Mouse (Mus musculus) midbrain, postnatal 0 days (tissue): Measurements from ENCODE around the gene Hist1h2bg. TPM values are rescaled to one million over a fixed set of nuclear protein-coding genes. Genes with fewer than 3 reads are reported as not detected.
"Not testable (repeated sequence)": the region's sequence is repeated elsewhere in the genome, so short reads cannot be mapped to it uniquely, and the experiment has no call there.

Experiments
- ATAC-seq: fragments of 200-750 bp; cut with Nextera tagmentation; 2 replicates; pipeline ENCODE4 v1.8.0; 2017; ENCODE audit warnings: moderate number of reproducible peaks, mild to moderate bottlenecking, moderate TSS enrichment, moderate library complexity; ENCODE audit not compliant: low FRiP score
- DNase-seq: peaks from one replicate; pipeline ENCODE4 v3.0.0-alpha.2; 2015; ENCODE audit warnings: low spot score
- H3K27ac ChIP-seq: fragments of 300-500 bp; sonication (generic); 2 replicates; pipeline ENCODE4 v1.5.1; 2014; ENCODE audit warnings: low read depth, mild to moderate bottlenecking, low read length, mixed read lengths
- H3K27me3 ChIP-seq: fragments of 300-500 bp; sonication (generic); 2 replicates; pipeline ENCODE4 v1.6.1; 2014; ENCODE audit warnings: low read length, control low read depth, mixed read lengths; ENCODE audit not compliant: insufficient read depth
- H3K36me3 ChIP-seq: fragments of 300-500 bp; sonication (generic); 2 replicates; pipeline ENCODE4 v1.6.1; 2014; ENCODE audit warnings: low read length, control low read depth, mixed read lengths; ENCODE audit not compliant: insufficient read depth
- H3K4me1 ChIP-seq: fragments of 300-500 bp; sonication (generic); 2 replicates; pipeline ENCODE4 v1.6.1; 2014; ENCODE audit warnings: mild to moderate bottlenecking, control low read depth, antibody characterized with exemption, low read length, mixed read lengths; ENCODE audit not compliant: insufficient read depth
- H3K4me2 ChIP-seq: fragments of 300-500 bp; sonication (generic); 2 replicates; pipeline ENCODE4 v1.6.1; 2014; ENCODE audit warnings: low read depth, mild to moderate bottlenecking, low read length, mixed read lengths; ENCODE audit not compliant: poor library complexity, severe bottlenecking
- H3K4me3 ChIP-seq: fragments of 300-500 bp; sonication (generic); 2 replicates; pipeline ENCODE4 v1.5.1; 2014; ENCODE audit warnings: low read depth, mild to moderate bottlenecking, low read length, moderate library complexity
- H3K9ac ChIP-seq: fragments of 300-500 bp; sonication (generic); replicated peaks from 2 replicates; pipeline ENCODE4 v1.6.1; 2014; ENCODE audit warnings: mild to moderate bottlenecking, low read length, moderate library complexity, mixed read lengths; ENCODE audit not compliant: poor library complexity, severe bottlenecking
- H3K9me3 ChIP-seq: fragments of 300-500 bp; sonication (generic); 2 replicates; pipeline ENCODE4 v1.6.1; 2016; ENCODE audit warnings: low read length, control low read depth
- CTCF ChIP-seq: IDR thresholded peaks from 2 replicates; pipeline ENCODE4 v1.5.1; 2016; ENCODE audit warnings: antibody characterized with exemption, mild to moderate bottlenecking
- whole genome bisulfite sequencing: fragments of 180-500 bp; shearing (Covaris S2); extraction: QIAGEN DNeasy Blood & Tissue Kit; methylation state at CpG from one replicate; pipeline ENCODE4 v1.1.7; 2014; 5-methylcytosine and 5-hydroxymethylcytosine counted together
- polyA plus RNA-seq: library from polyadenylated mRNA; unstranded; fragments of >200 nt; fragmentation: Nextera tagmentation; extraction: Ambion mirVana; gene quantifications from 2 replicates; pipeline ENCODE4 v1.2.1, GENCODE M21; 2015
- total RNA-seq: library from RNA; depleted of rRNA; stranded (reverse); fragments of >200 nt; gene quantifications from 2 replicates; pipeline ENCODE4 v1.2.3, GENCODE M21; 2014

Hist1h2bg gene
- total and polyA plus RNA-seq, 2 experiments from 2014 or later: 2.8 to 572 TPM

DNA sequence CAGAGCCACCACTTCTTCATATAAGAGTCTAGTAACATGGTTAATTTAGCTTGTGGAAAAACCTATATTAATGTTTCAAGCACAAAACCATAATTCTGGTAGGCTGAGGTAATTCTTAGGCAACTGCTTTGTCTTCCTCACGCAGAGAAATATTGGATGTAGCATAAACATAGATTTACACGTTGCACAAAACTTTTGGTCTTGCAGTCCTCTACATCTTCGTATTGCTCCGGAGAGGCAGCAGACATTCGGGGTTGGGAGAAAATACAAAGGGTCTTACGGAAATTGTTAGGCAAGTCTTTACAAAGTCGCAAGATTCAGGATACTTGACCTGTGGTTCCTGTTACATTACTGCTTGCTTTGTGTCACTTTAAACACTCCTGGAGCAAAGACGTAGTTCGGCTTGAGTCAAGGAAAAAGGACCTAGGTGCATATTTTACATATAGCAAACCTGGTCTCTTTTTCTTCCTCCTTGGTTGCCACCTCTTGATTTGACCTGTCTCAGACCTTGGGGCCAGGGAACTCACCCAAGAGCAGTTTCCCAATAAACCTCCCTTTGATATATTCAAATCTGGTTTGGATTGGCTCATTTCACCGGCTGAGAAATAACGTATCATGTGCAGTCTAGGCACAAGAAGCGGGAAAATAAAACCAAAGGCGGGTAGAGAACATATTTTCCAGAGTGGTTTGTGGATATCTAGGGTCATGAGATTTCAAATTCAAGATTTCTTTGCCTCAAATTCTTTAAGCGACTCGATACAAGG is 36.6 kb upstream of the Hist1h2bg start:
- peak overlapping the region; percentile 46 for H3K4me3 ChIP-seq
- no peak for TF ChIP-seq CTCF
- H3K27me3 ChIP-seq: no peaks in the 10 kb centered on the region
- peak overlapping the region; percentile 69 for H3K4me2 ChIP-seq
- no peak overlapping the region for H3K9ac ChIP-seq
- no peaks in the 10 kb centered on the region for H3K9me3 ChIP-seq
- ATAC-seq: no peak
- DNase-seq: no peak
- H3K36me3 ChIP-seq: no peaks in the 10 kb centered on the region
- WGBS: under 1% methylated on average over 15 of the region's 15 CpGs
- no peak overlapping the region for H3K27ac ChIP-seq
- H3K4me1 ChIP-seq: peaks cover 10% of the 10 kb centered on the region

DNA sequence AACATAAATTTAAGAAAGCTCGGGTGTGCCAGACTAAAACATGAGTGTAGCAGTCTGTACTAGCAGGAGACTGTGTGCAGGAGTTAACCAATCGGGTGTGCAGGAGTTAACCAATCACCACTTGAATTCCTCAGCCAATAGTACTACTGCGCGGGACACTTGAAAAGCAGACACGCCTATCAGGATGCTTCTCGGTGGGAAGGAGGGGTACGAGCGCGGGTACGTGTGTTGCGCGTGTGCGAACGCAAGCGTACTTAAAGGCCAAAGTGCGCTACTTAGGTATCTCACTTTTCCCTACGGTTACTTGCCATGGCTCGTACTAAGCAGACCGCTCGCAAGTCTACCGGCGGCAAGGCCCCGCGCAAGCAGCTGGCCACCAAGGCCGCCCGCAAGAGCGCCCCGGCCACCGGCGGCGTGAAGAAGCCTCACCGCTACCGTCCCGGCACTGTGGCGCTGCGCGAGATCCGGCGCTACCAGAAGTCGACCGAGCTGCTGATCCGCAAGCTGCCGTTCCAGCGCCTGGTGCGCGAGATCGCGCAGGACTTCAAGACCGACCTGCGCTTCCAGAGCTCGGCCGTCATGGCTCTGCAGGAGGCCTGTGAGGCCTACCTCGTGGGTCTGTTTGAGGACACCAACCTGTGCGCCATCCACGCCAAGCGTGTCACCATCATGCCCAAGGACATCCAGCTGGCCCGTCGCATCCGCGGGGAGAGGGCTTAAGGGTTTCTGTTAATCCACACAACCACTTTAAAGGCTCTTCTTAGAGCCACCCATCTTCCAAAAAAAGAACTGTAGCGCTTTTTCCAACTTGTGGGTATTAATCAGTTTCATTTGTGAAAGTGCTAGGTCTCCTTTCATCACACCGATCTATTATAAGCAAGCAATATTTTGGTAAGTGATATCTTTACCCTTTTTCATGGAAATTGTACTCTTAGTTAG is 35.8 kb upstream of the Hist1h2bg start, which contains the start of gene Hist1h3g:
Gene Hist1h3g, plus strand, starts transcription at position 286 of the 939 bp plus-strand sequence.
- H3K27me3 ChIP-seq, H3K9me3 ChIP-seq, H3K27ac ChIP-seq, H3K36me3 ChIP-seq, H3K9ac ChIP-seq: not testable (repeated sequence)
- Histone ChIP-seq H3K4me2 (peak within 1 kb of the TSS; percentile 69), H3K4me3 (peak within 1 kb of the TSS; percentile 46), H3K4me1 (peaks cover 10% of the 10 kb centered on the region)
- WGBS: under 1% methylated on average over 48 of the region's 62 CpGs
- DNase-seq (peak; percentile 97), ATAC-seq (peak; percentile 85)

DNA sequence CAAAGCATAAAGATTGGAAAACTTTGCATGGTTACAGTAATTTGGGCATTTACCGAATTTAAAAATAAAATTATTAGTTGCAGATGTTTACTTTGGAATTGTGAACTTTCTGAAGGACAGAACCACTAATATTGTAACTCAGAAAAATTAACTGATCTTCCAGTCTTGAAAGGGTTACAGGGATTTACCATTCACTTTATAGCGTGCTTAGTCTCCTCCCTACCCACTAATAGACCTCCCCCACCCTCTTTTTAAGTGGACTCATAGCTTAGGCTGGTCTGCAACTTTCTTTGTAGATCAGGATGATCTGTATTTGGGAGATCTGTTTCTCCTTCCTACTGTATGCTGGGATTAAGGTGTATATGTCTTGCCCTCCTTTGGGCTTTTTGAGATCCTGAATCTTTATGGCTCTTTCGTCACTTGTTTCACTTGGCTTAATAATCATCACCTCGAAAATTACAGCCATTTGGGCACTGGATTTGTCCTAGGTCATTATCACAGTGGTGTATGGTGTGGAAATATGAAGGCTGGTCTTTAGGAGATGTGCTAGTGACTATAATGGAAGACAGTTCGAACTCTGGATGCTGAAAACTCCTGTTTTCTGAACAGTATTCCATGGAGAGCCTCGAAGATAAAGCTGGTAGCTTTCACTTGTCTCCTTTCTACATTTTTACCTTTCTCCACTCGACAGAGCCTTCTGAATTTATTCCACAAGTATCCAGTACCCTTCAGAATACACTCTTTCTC is 34.9 kb upstream of the Hist1h2bg start:
- H3K36me3 ChIP-seq: no peaks in the 10 kb centered on the region
- DNase-seq: no peak
- H3K4me3 ChIP-seq: no peak overlapping the region
- no peak overlapping the region for H3K9ac ChIP-seq
- no peak overlapping the region for H3K4me2 ChIP-seq
- peaks cover 10% of the 10 kb centered on the region for H3K4me1 ChIP-seq
- no peaks in the 10 kb centered on the region for H3K9me3 ChIP-seq
- ATAC-seq: no peak
- H3K27ac ChIP-seq: no peak overlapping the region
- H3K27me3 ChIP-seq: no peaks in the 10 kb centered on the region
- no peak for TF ChIP-seq CTCF
- WGBS: 20% methylated on average over 7 of the region's 7 CpGs

DNA sequence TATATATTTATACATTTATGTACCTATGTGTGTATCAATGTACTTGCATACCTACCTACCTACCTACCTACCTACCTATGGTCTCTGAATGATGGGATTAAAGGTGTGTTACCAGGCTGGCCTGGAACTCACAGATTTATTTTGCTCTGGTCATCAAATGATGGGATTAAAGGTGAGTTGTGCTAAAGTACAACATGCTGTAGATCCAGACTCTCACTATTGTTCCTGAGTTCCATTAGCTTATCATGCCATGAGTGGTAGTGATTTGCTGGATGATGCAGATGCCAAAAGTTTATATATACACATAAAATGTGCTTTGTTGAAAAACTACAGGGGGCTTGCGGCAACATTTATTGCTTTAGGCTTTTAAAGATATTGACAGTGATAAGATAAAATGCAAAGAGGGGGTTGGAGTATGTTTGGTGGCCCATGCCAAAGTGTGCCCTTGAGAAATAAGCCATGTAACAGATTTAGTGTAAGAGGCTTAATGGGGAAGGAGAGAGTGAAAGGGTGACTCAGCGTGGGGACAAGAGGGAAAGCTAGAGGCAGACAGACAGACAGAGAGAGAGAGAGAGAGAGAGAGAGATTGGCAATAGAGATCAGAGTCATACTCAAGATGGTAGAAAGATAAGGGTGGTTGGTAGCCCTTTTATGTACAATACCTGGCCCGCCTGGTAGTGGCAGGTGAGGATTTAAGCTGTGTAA is 34.0 kb upstream of the Hist1h2bg start:
- no peaks in the 10 kb centered on the region for H3K36me3 ChIP-seq
- H3K4me3 ChIP-seq: no peak overlapping the region
- WGBS: 83% methylated on average over 3 of the region's 3 CpGs
- H3K9me3 ChIP-seq: no peaks in the 10 kb centered on the region
- peaks cover 9% of the 10 kb centered on the region for H3K4me1 ChIP-seq
- no peaks in the 10 kb centered on the region for H3K27me3 ChIP-seq
- DNase-seq: no peak
- ATAC-seq: no peak
- TF ChIP-seq CTCF: no peak
- no peak overlapping the region for H3K27ac ChIP-seq
- H3K4me2 ChIP-seq: no peak overlapping the region
- no peak overlapping the region for H3K9ac ChIP-seq

DNA sequence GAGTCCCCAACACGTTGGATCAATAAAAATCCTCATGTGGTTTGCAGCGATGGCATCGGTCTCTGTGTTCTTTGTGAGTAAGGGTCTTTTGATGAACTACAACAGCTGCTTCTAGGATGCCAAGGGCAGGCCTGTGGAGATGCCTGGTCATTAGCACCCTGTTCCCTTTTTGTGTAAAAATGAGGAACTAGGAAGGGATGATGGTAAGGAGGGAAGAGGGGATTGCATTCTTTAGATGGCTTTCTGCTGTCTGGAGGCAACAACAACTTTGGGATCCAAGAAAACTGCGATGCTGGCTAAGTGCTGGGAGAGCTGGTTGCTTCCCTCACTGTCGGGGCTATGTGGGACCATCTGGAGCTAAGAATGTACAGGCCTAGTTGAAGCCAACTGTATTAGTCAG is 32.9 kb upstream of the Hist1h2bg start:
- 83% methylated on average over 5 of the region's 5 CpGs for WGBS
- Histone ChIP-seq H3K9me3 (no peaks in the 10 kb centered on the region), H3K9ac (no peak overlapping the region), H3K36me3 (no peaks in the 10 kb centered on the region), H3K27ac (no peak overlapping the region), H3K4me1 (peaks cover 6% of the 10 kb centered on the region), H3K27me3 (no peaks in the 10 kb centered on the region), H3K4me2 (no peak overlapping the region), H3K4me3 (no peak overlapping the region)
- DNase-seq: no peak
- no peak for ATAC-seq
- no peak for TF ChIP-seq CTCF

DNA sequence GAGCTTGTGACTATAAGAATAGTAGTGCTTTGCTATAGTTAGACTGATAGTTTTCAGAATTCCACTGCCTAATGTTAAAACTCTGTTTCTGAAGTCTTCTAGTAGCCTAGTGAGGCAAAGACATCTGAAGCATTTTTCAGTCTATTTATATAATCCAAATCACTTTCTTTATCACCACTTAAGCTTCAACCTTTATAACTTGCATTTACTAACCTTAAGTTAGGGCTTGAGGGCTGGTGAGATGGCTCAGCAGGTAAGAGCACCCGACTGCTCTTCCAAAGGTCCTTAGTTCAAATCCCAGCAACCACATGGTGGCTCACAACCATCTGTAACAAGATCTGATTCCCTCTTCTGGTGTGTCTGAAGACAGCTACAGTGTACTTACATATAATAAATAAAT is 31.4 kb upstream of the Hist1h2bg start:
- ATAC-seq, H3K4me1 ChIP-seq, H3K27me3 ChIP-seq, H3K4me2 ChIP-seq, H3K36me3 ChIP-seq, DNase-seq, H3K9ac ChIP-seq, H3K4me3 ChIP-seq, H3K9me3 ChIP-seq, H3K27ac ChIP-seq: not testable (repeated sequence)
- WGBS: 71% methylated on average over 1 of the region's 1 CpGs
